Mouse (Mus musculus) right cerebral cortex, postnatal 25 days (tissue): ENCODE measurements at regions not wholly inside any gene's neighbourhood (a gene's known extent, or its start where the extent isn't known, plus 50 kb on each side); places are given as distances from the start of the nearest gene placed in this dataset.

Experiments used
- DNase-seq: peaks from one replicate; pipeline ENCODE4 v3.0.0; 2022

GRCm38 (mm10) chr10:118001971-118002370 lies 139.6 kb upstream of the Mdm1 start:
- no peak for DNase-seq

DNA sequence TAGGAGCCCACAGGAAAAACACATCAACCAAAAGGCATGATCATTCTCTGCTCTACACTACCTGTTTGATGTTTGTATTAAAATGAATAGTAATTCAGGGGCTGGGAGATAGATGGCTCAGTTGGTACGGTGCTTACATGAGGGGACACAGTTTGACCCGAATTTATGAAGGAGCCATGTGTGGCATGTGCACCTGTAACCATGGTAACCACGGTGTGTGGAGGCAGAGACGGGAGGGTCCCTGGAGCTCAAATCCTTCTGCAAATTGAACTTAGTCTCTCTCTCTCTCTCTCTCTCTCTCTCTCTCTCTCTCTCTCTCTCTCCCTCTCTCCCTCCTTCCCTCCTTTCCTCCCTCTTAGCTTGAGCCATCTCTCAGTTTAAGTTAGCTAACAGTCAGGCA lies 139.1 kb upstream of the Mdm1 start:
- DNase-seq, result no peak

- DNase-seq, result no peak
These were observed 138.4 kb upstream of the Mdm1 start for GRCm38 (mm10) chr10:118003179-118003578.

DNA sequence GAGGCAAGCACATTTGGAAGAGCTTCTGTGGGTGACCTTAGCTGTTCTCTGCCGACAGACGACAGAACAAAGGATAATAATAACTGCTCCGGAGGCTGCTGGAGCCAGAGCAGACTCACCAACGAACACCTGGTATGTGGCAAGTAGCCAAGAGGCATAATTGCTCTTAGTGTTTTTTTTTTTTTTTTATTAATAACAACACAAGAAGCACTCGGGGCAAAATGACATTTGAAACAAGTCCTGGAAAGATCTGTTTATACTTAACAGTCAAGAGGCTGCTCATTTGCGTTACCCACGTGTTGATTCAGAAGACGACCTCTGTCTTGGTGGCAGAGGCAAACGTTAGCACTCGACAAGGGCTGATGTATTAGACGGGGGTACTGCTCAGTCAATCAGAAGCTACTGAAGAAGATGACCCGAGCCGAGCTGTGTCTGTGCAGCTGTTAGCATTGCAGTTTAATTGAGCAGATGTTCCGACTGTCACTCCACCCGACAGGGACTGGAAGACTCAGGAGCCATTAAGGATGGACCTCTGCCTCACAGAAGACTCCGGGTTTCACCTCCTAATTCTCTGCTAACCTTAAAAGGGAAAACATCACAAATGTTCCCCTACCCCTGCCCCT lies 137.8 kb upstream of the Mdm1 start:
- no peak for DNase-seq

DNA sequence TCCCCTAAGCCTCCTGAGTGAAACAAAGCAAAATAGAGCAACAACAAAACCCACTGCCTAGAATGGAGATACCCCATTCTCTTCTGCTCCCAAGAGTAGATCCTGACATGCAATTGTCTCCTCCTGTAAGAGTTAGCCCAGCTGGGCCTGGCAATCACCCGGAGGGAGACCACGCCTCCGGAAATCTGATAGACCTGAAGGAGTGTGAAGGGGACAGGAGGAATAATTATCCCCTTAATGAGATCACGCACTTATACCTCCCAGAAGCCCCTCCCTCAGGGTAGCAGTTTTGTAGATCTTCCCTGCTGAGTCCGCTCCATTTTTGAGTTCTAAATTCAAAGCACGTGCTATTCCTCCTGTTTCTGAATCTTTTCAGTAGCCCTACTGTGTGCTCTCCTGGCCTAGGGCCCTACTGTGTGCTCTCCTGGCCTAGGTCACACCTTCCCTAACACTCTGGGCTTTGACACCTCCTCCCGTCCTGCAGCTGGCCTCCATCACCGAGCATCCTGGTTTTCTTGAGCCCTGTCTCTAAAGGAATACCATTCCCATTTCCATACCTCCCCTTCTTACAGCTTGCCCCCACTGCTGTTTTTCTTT lies 137.2 kb upstream of the Mdm1 start:
- no peak for DNase-seq

DNA sequence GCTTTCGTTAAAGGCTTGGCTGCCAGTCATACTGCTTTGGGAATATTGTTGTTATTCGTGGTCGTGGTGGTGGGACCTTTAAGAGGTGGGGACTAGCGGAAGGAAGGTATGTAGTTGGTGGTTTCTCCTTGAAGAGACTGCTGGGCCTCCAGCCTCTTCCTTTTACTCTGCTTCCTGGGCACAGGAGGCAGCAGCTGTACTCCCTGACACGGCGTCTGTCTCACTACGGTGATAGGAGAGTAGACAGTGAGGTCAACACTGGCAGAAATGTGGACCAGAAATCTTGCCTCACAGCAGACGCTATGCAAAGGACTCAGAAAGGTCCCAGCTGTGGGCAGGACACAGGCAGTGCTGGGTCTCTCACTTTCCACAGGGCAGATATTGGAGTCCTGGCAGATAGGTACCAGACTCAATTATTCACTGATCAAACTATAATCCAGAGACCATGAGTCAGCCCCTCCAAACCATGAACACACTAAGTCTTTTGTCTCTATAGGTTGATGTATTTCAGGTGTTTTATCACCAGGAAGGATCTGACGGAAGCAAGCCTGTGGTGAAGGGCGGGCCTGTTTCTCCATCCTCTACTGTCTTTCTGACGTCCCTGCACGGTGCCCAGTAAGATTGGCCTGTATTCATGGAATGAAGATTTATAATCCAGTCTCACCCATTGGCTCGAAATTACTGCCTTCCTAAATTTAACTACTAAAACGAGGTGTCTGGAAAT lies 134.6 kb upstream of the Mdm1 start:
- DNase-seq, result no peak

- no peak for DNase-seq
These were observed 133.8 kb upstream of the Mdm1 start for GRCm38 (mm10) chr10:118007846-118008245.

DNA sequence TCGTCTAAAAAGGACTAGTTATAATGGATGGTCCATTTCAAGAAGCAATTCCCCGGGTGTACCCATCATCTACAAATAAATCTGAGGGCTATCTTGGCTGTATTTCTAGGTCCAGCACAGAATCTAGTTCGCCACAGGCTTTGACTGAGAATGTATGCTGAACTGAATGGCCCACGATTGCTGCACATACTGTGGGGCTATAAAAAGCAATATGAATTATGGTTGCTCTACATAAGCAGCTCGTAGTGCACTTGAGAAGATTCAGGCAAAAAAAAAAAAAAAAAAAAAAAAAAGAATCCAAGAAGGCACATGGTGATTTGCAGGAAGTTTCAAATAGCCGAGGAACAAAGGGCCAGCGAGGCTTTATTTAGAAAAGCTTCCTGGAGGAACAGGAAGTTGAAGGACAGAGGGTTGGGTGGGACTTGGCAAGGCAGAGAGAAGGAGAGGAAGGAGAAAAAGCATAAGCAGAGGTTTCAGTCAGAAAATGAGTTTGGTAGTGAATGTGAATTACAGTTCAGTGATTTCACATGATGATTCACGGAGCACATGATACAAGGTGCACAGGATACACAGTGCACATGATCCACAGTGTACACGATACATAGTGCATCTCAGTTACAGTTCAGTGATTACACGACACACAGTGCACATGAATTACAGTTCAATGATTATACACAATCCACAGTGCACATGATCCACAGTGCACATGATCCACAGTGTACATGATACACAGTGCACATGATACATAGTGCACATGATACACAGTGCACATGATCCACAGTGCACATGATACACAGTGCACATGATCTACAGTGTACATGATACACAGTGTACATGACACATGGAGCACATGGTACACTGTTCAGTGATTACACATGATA lies 129.7 kb upstream of the Mdm1 start:
- DNase-seq, result no peak

DNA sequence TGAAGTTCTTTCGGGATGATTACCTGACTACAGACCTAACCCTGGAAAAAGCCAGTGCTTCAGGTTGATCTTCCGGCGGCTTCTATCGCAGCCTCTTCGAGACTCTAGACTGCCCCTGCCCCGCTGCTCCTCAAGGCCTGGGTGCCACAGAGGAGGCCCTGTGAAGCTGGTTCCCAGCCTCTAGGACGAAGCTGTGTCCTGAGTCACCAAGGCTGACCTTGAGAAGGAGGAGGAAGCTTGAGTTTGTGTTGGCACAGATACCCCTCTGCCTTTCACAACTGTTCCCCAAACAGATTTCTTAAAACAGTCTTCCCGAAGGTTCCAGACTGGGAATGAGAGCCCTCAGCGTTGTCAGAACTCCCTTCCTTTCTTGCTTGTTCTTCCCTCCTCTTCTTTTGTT lies 112.8 kb upstream of the Mdm1 start:
- no peak for DNase-seq

DNA sequence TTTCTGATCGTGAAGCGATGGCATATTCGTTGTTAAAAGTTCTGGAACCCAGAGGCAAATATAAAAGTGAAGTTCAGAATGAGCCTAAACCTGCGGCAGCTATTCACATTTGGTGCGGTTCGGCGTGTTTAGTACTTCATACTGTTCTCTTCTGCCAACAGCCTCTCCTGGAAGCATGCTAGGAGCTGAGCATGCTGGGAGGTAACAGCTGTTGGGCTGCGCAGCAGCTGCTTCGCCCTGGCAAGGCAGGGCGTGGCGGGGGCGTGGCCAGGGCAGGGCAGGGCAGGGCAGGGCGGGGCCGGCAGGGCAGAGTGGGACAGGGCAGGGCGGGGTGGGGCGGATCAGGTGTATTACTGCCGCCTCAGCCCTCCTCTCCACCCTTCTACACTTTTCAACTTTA lies 107.2 kb upstream of the Mdm1 start:
- DNase-seq, result no peak

- DNase-seq, result no peak
These were observed 106.6 kb upstream of the Mdm1 start for GRCm38 (mm10) chr10:118035035-118035434.

DNA sequence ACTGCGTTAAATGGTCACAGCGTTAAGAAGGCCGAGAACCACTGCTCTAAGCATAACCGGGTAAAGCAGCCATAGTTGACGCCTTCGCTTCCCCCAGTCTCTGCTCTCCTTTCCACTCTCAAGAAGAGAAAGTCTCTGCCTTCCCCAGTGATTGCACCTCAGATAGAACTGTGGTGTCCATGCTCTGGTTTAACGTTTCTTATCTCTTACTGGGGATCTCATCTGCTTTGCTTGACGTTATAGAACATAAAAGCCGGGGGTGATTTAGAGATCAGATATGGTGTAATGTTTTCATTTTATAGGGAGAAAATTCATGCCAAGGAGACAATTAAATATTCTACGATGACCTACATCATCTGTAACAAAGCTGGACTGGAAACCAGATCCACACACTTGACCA lies 103.1 kb upstream of the Mdm1 start:
- DNase-seq, result no peak

DNA sequence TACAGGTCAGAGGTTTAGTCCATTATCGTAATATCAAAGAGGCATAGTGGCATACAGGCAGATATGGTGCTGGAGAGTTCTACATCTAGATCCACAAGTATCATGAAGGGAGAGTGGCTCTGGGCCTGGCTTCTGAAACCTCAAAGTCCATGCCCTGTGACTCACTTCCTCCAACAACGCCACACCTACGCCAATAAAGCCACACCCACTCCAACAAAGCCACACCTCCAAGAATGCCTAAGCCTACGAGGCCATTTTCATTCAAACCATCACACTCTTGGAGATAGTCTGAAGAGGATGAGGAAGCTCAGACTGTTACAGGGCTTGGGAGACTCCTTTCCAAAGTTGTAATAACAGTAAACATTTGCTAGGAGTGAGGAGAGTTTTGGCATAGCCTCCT lies 102.6 kb upstream of the Mdm1 start:
- no peak for DNase-seq

DNA sequence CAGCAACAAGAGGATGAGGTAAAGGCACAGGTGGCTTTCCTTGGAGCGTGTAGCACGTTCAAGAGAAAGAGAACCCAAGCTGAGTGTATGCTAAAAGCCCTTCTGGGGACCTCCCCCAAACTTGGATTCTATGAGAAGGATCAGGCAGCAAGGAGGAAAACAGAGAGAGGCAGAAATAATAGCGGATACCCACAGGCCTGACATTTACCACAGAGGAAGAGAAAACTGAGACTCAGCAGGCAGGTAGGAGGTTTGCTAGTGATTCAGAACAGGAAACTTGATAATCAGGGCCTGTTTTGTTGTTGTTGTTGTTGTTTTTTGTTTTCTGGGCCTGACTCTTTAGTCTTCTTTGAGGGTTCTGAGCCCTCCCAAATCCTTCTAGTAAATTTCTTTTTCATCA lies 100.5 kb upstream of the Mdm1 start:
- DNase-seq, result no peak

GRCm38 (mm10) chr10:118043761-118044160 lies 97.8 kb upstream of the Mdm1 start:
- DNase-seq, result no peak

DNA sequence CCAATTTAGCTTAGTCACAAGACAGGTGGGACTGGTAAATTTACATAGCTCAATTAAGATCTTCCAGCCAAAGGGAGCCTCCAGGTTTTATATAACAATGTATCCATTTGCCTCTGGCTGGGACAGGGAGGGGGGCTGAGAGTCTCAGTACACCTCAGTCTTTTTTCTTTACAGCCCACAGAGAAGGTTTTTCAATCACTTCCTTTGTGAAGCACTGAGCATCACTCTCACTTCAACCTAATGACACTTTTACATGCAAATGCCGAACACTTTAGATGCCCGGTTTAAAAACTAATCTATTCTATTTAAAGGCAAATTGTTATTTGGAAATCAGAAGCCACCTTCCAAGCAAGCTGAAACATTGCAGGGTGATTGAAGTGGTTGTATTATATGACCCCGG lies 96.8 kb upstream of the Mdm1 start:
- DNase-seq, result no peak

DNA sequence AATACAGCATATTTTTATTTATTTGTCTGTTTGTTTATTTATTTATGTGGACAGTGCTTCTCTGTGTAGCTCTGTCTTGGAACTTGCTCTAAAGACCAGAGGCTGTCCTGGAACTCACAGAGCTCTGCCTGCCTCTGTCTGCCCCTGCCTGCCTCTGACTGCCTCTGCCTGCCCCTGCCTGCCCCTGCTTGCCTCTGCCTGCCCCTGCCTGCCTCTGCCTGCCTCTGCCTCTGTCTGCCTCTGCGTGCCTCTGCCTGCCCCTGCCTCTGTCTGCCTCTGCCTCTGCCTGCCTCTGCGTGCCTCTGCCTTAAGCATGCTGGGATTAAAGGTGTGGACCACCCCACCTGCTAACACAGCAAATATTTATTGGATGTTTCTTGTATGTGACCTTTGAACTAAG lies 96.2 kb upstream of the Mdm1 start:
- no peak for DNase-seq

- DNase-seq, result no peak
These were observed 95.3 kb upstream of the Mdm1 start for GRCm38 (mm10) chr10:118046328-118046727.

GRCm38 (mm10) chr10:118046831-118047230 lies 94.8 kb upstream of the Mdm1 start:
- DNase-seq, result no peak

DNA sequence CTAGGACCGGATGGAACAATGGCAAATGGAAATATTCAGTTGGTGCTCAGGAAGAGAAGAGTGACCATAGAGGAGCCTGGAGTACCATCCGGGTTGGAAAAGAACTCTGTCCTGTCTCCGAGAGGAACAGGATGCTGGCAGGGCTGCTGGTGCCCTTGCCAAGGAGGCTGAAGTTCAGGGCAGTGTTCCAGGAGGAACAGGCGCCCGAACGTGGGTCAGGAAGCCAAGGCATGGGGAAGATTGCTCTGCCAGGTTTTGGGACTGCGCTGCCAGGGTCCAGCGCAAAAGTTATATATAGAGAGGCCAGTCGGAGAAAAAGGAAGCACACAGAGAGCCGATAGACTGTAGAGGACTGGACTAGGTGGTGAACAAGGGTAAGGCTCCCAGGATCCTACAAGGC lies 92.3 kb upstream of the Mdm1 start:
- DNase-seq, result no peak

DNA sequence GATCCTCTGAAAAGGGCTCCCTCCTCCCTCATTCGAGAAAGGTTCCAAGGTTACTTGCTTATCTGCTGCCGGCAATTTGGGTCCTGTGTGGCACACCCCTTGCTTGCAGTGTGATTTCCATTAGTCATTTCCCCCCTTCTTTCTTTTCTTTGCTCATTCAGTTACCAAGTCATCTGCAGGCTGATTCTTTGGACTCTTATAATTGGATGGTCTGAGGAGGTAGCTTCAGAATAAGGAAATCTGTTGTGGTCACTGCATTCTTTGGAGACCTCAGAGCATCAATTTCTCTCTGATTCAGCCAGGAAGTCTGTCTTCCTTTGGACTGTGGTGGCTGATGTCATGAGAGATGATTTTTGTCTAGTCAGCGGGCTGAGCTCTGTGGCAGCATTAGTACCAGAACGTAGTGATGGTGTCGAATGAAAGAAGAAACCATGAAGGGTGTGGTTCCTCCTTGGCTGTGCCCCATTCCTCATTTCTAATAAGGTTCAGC lies 91.4 kb upstream of the Mdm1 start:
- no peak for DNase-seq

DNA sequence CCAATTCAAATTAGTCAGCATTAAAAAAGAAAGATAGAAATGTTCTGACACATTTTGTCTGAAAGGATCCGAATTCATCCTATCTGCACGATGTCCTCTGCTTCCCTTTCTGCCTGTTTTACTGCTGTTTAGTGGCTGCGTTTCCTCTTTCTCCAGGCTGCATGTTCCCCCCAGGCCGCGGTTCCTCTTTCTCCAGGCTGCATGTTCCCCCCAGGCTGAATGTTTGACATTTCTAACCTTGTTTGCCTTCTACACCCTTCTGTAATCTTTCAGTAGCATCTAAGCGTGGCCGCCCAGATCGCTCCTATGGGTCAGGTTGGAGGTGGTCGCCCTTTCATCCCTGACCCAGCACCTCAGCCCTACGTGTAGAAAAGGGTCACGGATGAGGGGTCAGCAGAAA lies 89.6 kb upstream of the Mdm1 start:
- DNase-seq, result no peak

DNA sequence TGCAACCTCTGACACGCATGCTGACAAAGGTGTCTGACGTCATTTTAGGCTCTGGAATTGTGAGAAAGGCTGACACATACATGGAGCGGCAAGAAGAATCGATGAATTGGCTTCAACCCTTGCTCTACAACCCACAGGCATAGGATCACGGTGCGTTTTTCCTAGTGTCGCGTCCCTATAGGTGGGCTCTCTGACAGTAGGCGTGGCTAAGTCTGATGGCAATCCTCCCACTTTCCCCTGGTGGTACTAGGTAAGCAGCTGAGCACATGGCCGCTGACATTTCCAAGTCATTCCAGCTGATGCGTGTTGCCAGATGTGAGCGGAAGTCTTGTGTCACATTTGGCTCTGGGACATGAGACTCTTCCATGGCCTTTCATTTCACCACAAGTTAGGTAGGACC lies 89.1 kb upstream of the Mdm1 start:
- DNase-seq, result no peak

- DNase-seq, result no peak
These were observed 88.6 kb upstream of the Mdm1 start for GRCm38 (mm10) chr10:118053037-118053436.
